Mouse (Mus musculus): Measurements from ENCODE around the gene 9930111J21Rik2.

- TF ChIP-seq POLR2A (IDR thresholded peaks at IDR 0.05; ENCODE audit: borderline replicate concordance, extremely low read depth, insufficient read depth, insufficient read length, poor library complexity, severe bottlenecking) (no peak), CTCF (IDR thresholded peaks at IDR 0.05; ENCODE audit: borderline replicate concordance, extremely low read depth, insufficient read depth, insufficient read length) (no peak)
Observed at GRCm38 (mm10) chr11:49092053-49092586, 41.1 kb upstream of the 9930111J21Rik2 start.
